Mouse (Mus musculus) cortical plate, adult 2 months (tissue): ENCODE measurements around the gene Slc45a1. TPM values are rescaled to one million over a fixed set of nuclear protein-coding genes. Genes with fewer than 3 reads are reported as not detected.

Source experiments
- H3K27ac ChIP-seq: fragments of 200-500 bp; 2 replicates; pipeline ENCODE4 v1.5.1; 2012; ENCODE audit warnings: low read length, control low read depth, inconsistent platforms; ENCODE audit not compliant: insufficient read depth
- H3K4me1 ChIP-seq: fragments of 200-500 bp; 2 replicates; pipeline ENCODE4 v1.6.1; 2011; ENCODE audit warnings: low read length; ENCODE audit not compliant: control insufficient read depth, insufficient read depth
- H3K4me3 ChIP-seq: fragments of 200-500 bp; 2 replicates; pipeline ENCODE4 v1.5.1; 2011; ENCODE audit warnings: mild to moderate bottlenecking, low read length, control low read depth; ENCODE audit not compliant: insufficient read depth
- CTCF ChIP-seq: fragments of 200-500 bp; IDR thresholded peaks from 2 replicates; pipeline ENCODE4 v1.5.1; 2011; ENCODE audit warnings: mild to moderate bottlenecking, control low read depth, low read length; ENCODE audit not compliant: insufficient read depth; ENCODE audit errors: extremely low read depth
- POLR2A ChIP-seq: fragments of 200-500 bp; IDR thresholded peaks from 2 replicates; pipeline ENCODE4 v1.6.1; 2011; ENCODE audit warnings: mild to moderate bottlenecking, low read length, control low read depth; ENCODE audit not compliant: insufficient read depth; ENCODE audit errors: extremely low read depth
- polyA plus RNA-seq: library from polyadenylated mRNA; depleted of rRNA; stranded (reverse); fragments of >200 nt; gene quantifications from 2 replicates; pipeline ENCODE4 v1.2.3, GENCODE M21; 2012

The Slc45a1 gene
- polyA plus RNA-seq, 1 experiment = 41.8 TPM

DNA sequence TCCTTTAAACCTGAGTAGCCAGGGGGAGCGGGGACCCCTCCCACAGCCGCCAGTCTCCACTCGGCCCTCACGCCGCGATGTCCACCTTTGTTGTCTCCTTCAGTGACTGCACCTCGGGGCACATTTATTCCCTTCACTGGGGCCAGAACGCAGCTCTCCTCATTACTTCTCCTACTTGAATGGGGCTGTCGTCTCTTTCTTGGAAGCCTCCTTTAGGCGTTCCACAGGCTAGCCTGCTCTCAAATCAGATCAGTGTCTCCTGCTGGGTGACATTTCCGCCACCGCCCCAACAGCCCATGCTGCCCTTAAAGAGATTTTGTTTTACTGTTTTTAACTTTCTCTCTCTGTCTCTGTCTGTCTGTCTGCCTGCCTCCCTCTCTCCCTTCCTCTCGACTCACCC, 9.9 kb upstream of the Slc45a1 start:
- Histone ChIP-seq H3K4me3 (no peak overlapping the region), H3K27ac (no peak overlapping the region), H3K4me1 (no peaks in the 10 kb centered on the region)
- TF ChIP-seq CTCF (no peak), POLR2A (no peak)

GRCm38 (mm10) chr4:150659926-150660610, 8.1 kb upstream of the Slc45a1 start:
- no peak overlapping the region for H3K27ac ChIP-seq

DNA sequence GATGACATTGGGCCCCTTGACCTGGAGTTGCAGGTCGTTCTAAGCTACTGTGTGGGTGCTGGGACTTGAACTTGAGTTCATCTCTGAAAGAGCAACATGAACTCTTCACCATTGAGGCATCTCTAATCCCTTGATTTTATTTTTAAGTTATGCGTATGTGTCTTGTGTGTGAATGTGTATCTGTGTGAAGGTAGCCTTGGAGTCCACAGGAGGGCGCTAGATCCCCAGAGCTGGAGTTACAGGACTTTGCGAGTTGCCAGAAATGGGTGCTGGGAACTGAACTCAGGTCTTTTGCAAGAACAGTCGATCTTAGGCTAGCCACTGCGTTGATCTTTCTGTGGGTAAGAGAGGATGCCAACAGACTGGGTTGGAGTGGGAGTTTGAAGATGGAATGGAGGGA, 4.5 kb upstream of the Slc45a1 start:
- Histone ChIP-seq H3K27ac (no peak overlapping the region), H3K4me1 (peaks cover 6% of the 10 kb centered on the region; the same call in 1 of the 2 replicates), H3K4me3 (no peak overlapping the region)
- no peak for TF ChIP-seq CTCF
- no peak for TF ChIP-seq POLR2A

More at GRCm38 (mm10) chr4:150659926-150660610, 8.1 kb upstream of the Slc45a1 start:
- no peak overlapping the region for H3K4me3 ChIP-seq
- no peak for TF ChIP-seq CTCF
- no peak for TF ChIP-seq POLR2A
- H3K4me1 ChIP-seq = peaks cover 2% of the 10 kb centered on the region; the same call in 1 of the 2 replicates

- H3K27ac ChIP-seq = no peak overlapping the region
- H3K4me3 ChIP-seq = no peak overlapping the region
- peaks cover 6% of the 10 kb centered on the region; the same call in 1 of the 2 replicates for H3K4me1 ChIP-seq
- TF ChIP-seq POLR2A = no peak
- TF ChIP-seq CTCF = peak; percentile 95
These were observed 4.0 kb upstream of the Slc45a1 start for GRCm38 (mm10) chr4:150655989-150656388.

- H3K4me3 ChIP-seq = no peak overlapping the region
- H3K27ac ChIP-seq = no peak overlapping the region
- TF ChIP-seq CTCF (no peak), POLR2A (no peak)
- peaks cover 6% of the 10 kb centered on the region for H3K4me1 ChIP-seq
These were observed 1.2 kb upstream of the Slc45a1 start for GRCm38 (mm10) chr4:150653072-150653599.

- Histone ChIP-seq H3K4me1 (peaks cover 4% of the 10 kb centered on the region), H3K4me3 (no peak overlapping the region), H3K27ac (no peak overlapping the region)
- TF ChIP-seq CTCF = no peak
- TF ChIP-seq POLR2A = no peak
These were observed 2.6 kb downstream of the Slc45a1 start for GRCm38 (mm10) chr4:150649327-150649726.

DNA sequence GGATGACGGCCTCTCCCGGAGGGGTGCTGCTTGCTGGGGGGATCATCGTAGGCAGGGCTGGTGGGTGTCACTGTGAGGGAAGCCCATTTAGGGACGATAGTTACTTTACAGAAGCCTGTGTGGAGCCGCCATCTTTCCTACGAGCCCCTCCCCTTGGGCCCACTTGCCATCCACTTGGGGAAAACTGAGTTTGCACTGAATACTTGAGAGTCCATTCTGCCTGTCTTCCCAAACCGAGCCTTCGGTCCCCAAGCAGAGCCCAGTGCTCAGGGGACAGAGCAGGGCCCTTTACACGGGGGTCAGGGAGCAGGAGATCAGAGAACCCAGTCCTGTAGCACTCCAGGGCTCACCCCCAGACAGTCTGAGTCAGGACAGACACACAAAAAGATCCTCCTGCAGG, 7.7 kb downstream of the Slc45a1 start:
- H3K27ac ChIP-seq = no peak overlapping the region
- no peak overlapping the region for H3K4me3 ChIP-seq
- H3K4me1 ChIP-seq = no peaks in the 10 kb centered on the region
- no peak for TF ChIP-seq CTCF
- no peak for TF ChIP-seq POLR2A

GRCm38 (mm10) chr4:150636635-150637034, 15.3 kb downstream of the Slc45a1 start:
- Histone ChIP-seq H3K4me1 (no peaks in the 10 kb centered on the region), H3K27ac (no peak overlapping the region), H3K4me3 (no peak overlapping the region)
- TF ChIP-seq POLR2A (no peak), CTCF (no peak)

DNA sequence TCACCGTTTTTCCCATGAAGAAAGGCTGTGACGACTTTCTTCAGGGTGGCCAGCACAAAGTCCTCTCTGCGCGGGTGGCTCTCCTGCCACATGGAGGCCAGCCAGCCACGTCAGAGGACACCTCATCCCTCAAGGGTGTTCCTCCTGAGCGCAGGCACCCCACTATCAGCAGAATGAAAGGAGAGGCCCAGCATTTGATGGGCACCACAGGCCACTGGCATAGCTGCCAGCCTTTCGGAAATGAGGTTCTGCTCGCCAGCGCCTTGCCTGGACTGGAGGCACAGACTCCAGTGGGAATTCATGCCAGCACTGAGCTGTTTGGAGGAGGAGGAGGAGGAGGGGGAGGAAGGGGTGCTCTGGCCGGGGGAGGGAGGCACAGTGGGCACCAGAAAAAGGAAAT, 16.4 kb downstream of the Slc45a1 start:
- Histone ChIP-seq H3K27ac (no peak overlapping the region), H3K4me1 (no peaks in the 10 kb centered on the region; the same call in 1 of the 2 replicates), H3K4me3 (no peak overlapping the region)
- no peak for TF ChIP-seq CTCF
- no peak for TF ChIP-seq POLR2A

DNA sequence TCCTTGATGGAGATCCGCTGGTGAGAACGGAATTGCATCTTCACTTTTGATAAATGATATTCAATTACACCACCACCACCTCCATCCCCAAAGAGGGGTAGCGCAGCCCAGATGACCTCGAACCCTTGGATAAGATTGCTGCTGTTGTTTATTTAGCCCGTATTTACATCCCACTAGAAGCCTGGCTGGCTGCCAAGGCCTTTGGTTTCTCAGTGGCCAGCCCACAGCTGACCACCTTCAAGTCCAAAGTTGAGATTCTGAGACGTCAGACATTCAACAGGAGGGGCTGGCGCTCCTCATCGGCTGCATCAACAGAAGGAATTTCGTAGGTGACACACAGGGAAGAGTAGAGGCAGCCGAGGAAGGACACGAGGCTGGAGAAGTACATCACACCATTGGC, 22.7 kb downstream of the Slc45a1 start:
- Histone ChIP-seq H3K4me1 (no peaks in the 10 kb centered on the region; the same call in 1 of the 2 replicates), H3K4me3 (no peak overlapping the region), H3K27ac (no peak overlapping the region)
- no peak for TF ChIP-seq POLR2A
- TF ChIP-seq CTCF = no peak
